Mouse (Mus musculus): ENCODE results near the gene Esrrg. TPM values are rescaled to one million over a fixed set of nuclear protein-coding genes. Genes with fewer than 3 reads are reported as not detected.

Esrrg gene
- total and polyA plus RNA-seq, 3 experiments = 14.0 to 48.5 (median 45.2) TPM

DNA sequence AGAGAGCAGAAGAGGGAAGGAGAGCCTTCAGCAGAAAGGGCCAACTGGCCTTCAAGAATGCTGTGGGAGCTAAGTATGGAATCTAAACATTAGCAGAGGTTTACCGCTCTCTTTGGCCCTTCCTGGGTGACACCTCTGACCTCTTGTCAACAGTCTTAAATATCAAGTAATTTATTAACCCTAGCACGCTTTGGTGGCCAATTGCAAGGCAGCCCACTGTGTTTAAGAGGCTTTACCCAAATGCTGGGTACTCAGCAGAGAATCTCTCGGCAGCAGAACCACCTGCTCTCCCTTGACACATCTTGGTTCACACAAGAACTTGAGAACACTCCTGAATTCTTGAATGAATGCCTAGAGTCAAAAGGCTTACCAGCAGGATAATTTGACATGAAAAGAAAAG lies 293.6 kb downstream of the Esrrg start:
- H3K4me3 ChIP-seq = no peak overlapping the region
- no peak overlapping the region for H3K27ac ChIP-seq
- H3K79me2 ChIP-seq (replicated peaks; ENCODE audit: control insufficient read depth, insufficient read depth, low read length) = no peaks in the 10 kb centered on the region
- no peaks in the 10 kb centered on the region for H3K27me3 ChIP-seq (ENCODE audit: control insufficient read depth, insufficient read depth, low read length)
- DNase-seq = no peak
- no peaks in the 10 kb centered on the region for H3K36me3 ChIP-seq (ENCODE audit: control insufficient read depth, insufficient read depth, low read length)
- intact Hi-C loops (cut with DNase I) = no loop called here
- TF ChIP-seq CTCF (IDR thresholded peaks at IDR 0.05) (no peak), EP300 (IDR thresholded peaks at IDR 0.05; ENCODE audit: insufficient read depth, low read depth, low read length) (no peak), POLR2A (IDR thresholded peaks at IDR 0.05; ENCODE audit: insufficient read depth, low read depth, low read length) (no peak)
- H3K4me1 ChIP-seq (ENCODE audit: control insufficient read depth, insufficient read depth, low read length) = no peaks in the 10 kb centered on the region
- 64% methylated on average over 3 of the region's 3 CpGs for WGBS
- no peak overlapping the region for H3K9ac ChIP-seq (ENCODE audit: low read depth, low read length)

DNA sequence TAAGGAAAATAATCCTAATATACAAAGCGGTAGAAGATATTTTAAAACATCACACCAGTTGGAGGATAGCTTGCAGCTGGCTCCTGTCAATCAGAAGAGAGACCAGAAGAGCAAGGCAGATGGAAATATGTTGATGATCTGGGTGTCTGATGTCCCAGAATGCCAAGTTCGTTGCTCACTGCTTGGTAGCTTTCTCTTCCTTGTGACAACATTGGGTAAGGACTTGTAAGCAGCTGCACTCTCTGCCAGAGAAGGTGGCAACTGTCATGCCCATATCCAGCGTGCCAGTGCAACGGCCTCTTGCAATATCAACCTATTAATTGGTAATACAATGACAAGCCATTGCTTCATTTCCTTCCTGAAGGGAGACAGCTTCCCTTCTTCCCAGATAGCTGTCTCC lies 296.1 kb downstream of the Esrrg start:
- DNase-seq = no peak
- intact Hi-C loops (cut with DNase I) = loop anchor here (5.0 kb wide), 1 partner anchor 67 kb away; no protein-coding TSS in a partner anchor
- no peaks in the 10 kb centered on the region for H3K27me3 ChIP-seq (ENCODE audit: control insufficient read depth, insufficient read depth, low read length)
- H3K36me3 ChIP-seq (ENCODE audit: control insufficient read depth, insufficient read depth, low read length) = no peaks in the 10 kb centered on the region
- 44% methylated on average over 4 of the region's 4 CpGs for WGBS
- TF ChIP-seq EP300 (IDR thresholded peaks at IDR 0.05; ENCODE audit: insufficient read depth, low read depth, low read length) (no peak), CTCF (IDR thresholded peaks at IDR 0.05) (no peak), POLR2A (IDR thresholded peaks at IDR 0.05; ENCODE audit: insufficient read depth, low read depth, low read length) (no peak)
- H3K27ac ChIP-seq = no peak overlapping the region
- no peak overlapping the region for H3K4me3 ChIP-seq
- H3K9ac ChIP-seq (ENCODE audit: low read depth, low read length) = no peak overlapping the region
- no peaks in the 10 kb centered on the region for H3K4me1 ChIP-seq (ENCODE audit: control insufficient read depth, insufficient read depth, low read length)
- no peaks in the 10 kb centered on the region for H3K79me2 ChIP-seq (replicated peaks; ENCODE audit: control insufficient read depth, insufficient read depth, low read length)

DNA sequence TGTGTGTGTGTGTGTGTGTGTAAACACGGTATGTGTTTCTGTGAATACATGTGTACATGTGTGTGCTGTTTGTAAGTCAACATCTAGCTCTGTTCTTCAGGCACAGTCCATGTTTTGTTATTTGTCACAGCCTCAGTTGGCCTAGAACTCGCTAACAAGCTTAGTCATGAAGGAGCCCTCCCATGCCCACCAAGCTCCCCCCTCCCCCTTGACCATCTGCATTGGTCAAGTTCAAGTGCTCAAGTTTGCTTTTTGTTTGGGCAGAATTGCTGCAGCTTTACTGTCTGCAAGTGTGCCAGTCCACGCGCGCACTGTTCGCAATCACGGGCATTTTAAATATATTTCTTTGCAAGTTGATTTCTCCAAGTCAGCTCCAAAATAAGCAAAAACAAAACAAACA lies 298.8 kb downstream of the Esrrg start:
- Histone ChIP-seq H3K79me2 (replicated peaks; ENCODE audit: control insufficient read depth, insufficient read depth, low read length) (no peaks in the 10 kb centered on the region), H3K36me3 (ENCODE audit: control insufficient read depth, insufficient read depth, low read length) (no peaks in the 10 kb centered on the region), H3K27me3 (ENCODE audit: control insufficient read depth, insufficient read depth, low read length) (no peaks in the 10 kb centered on the region), H3K4me1 (ENCODE audit: control insufficient read depth, insufficient read depth, low read length) (no peaks in the 10 kb centered on the region), H3K9ac (ENCODE audit: low read depth, low read length) (no peak overlapping the region), H3K4me3 (no peak overlapping the region), H3K27ac (no peak overlapping the region)
- intact Hi-C loops (cut with DNase I) = loop anchor here (5.0 kb wide), 1 partner anchor 70 kb away; no protein-coding TSS in a partner anchor
- DNase-seq = no peak
- 79% methylated on average over 7 of the region's 7 CpGs for WGBS
- TF ChIP-seq POLR2A (IDR thresholded peaks at IDR 0.05; ENCODE audit: insufficient read depth, low read depth, low read length) = no peak
- TF ChIP-seq CTCF (IDR thresholded peaks at IDR 0.05) = no peak
- no peak for TF ChIP-seq EP300 (IDR thresholded peaks at IDR 0.05; ENCODE audit: insufficient read depth, low read depth, low read length)

DNA sequence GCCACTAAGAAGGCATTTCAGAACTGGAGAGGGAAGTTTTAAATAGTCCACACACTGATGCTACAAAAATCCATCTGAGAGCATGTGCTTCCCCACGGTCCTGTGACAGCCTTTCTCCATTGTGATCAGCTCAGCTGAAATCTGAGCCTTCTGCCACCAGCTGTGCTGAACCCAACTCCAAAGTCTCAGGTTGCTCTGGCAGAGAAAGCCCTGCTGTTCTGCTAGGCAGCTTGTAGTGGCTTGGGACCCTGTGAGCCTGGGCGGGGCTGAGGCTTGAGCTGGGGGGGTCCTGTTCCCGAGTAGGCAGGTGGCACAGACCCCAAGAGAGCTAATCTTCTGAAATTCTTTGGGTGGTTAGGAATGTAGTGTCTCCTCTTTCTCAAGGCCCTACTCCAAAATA lies 299.3 kb downstream of the Esrrg start:
- H3K27me3 ChIP-seq (ENCODE audit: control insufficient read depth, insufficient read depth, low read length) = no peaks in the 10 kb centered on the region
- no peak overlapping the region for H3K9ac ChIP-seq (ENCODE audit: low read depth, low read length)
- no peaks in the 10 kb centered on the region for H3K4me1 ChIP-seq (ENCODE audit: control insufficient read depth, insufficient read depth, low read length)
- intact Hi-C loops (cut with DNase I) = loop anchor here (5.0 kb wide), 1 partner anchor 71 kb away; no protein-coding TSS in a partner anchor
- peak in 1 of 2 experiments; percentile 22 for DNase-seq
- no peak for TF ChIP-seq EP300 (IDR thresholded peaks at IDR 0.05; ENCODE audit: insufficient read depth, low read depth, low read length)
- TF ChIP-seq CTCF (IDR thresholded peaks at IDR 0.05) = no peak
- H3K36me3 ChIP-seq (ENCODE audit: control insufficient read depth, insufficient read depth, low read length) = no peaks in the 10 kb centered on the region
- H3K79me2 ChIP-seq (replicated peaks; ENCODE audit: control insufficient read depth, insufficient read depth, low read length) = no peaks in the 10 kb centered on the region
- H3K4me3 ChIP-seq = no peak overlapping the region
- no peak overlapping the region for H3K27ac ChIP-seq
- 23% methylated on average over 3 of the region's 3 CpGs for whole genome bisulfite sequencing

DNA sequence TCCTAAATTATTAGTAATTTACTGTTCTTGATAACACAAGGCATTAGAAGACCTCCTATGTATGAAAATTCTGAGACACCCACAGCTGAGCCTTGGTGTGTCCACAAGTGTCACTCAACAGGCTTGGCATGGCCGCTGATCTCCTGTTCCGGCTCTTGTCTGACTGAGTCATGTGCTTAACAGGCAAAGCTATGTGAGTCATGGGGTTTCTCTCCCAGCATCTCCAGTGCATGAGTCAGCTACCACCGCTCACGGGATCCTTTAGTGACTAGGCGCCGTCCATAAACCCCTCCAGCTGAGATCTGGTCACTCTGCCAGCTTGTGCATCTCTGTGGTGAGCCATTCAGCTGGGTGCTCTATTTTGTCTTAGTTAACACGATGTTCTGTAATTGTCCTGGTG lies 302.1 kb downstream of the Esrrg start:
- Histone ChIP-seq H3K9ac (ENCODE audit: low read depth, low read length) (no peak overlapping the region), H3K27me3 (ENCODE audit: control insufficient read depth, insufficient read depth, low read length) (no peaks in the 10 kb centered on the region), H3K79me2 (replicated peaks; ENCODE audit: control insufficient read depth, insufficient read depth, low read length) (no peaks in the 10 kb centered on the region), H3K4me3 (no peak overlapping the region), H3K4me1 (ENCODE audit: control insufficient read depth, insufficient read depth, low read length) (no peaks in the 10 kb centered on the region), H3K36me3 (ENCODE audit: control insufficient read depth, insufficient read depth, low read length) (no peaks in the 10 kb centered on the region), H3K27ac (peak overlapping the region; percentile 81)
- DNase-seq = peak; percentile 53 to 71
- intact Hi-C loops (cut with DNase I) = no loop called here
- 28% methylated on average over 7 of the region's 7 CpGs for WGBS
- TF ChIP-seq POLR2A (IDR thresholded peaks at IDR 0.05; ENCODE audit: insufficient read depth, low read depth, low read length) (peak; percentile 28; the same call in 1 of the 2 replicates), EP300 (IDR thresholded peaks at IDR 0.05; ENCODE audit: insufficient read depth, low read depth, low read length) (peak; percentile 81; the same call in 1 of the 2 replicates), CTCF (IDR thresholded peaks at IDR 0.05) (no peak)

DNA sequence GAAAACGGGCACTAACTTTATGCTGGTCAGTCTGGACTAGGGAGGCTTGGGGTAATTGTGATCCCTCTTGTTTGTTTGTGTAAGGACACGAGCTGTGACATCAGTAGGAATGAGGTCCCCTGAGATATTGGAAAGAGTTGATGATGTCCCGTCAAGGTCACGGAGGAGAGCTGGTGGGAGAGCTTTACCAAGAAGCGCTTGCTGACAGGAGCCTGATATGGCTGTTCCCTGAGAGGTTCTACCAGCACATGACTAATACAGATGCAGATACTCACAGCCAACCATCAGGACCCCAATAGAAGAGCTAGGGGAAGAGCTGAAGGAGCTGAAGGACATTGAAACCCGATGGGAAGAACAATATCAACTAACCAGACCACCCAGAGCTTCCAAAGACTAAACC lies 302.6 kb downstream of the Esrrg start:
- 39% methylated on average over 6 of the region's 6 CpGs for WGBS
- H3K4me3 ChIP-seq = no peak overlapping the region
- no peak overlapping the region for H3K9ac ChIP-seq (ENCODE audit: low read depth, low read length)

More for the DNA sequence above, 302.6 kb downstream of the Esrrg start:
- H3K27ac ChIP-seq = peak overlapping the region; percentile 81
- H3K36me3 ChIP-seq (ENCODE audit: control insufficient read depth, insufficient read depth, low read length) = no peaks in the 10 kb centered on the region
- no peak for DNase-seq
- TF ChIP-seq EP300 (IDR thresholded peaks at IDR 0.05; ENCODE audit: insufficient read depth, low read depth, low read length) = no peak
- TF ChIP-seq CTCF (IDR thresholded peaks at IDR 0.05) = no peak
- no peak for TF ChIP-seq POLR2A (IDR thresholded peaks at IDR 0.05; ENCODE audit: insufficient read depth, low read depth, low read length)
- H3K27me3 ChIP-seq (ENCODE audit: control insufficient read depth, insufficient read depth, low read length) = no peaks in the 10 kb centered on the region
- no peaks in the 10 kb centered on the region for H3K79me2 ChIP-seq (replicated peaks; ENCODE audit: control insufficient read depth, insufficient read depth, low read length)
- intact Hi-C loops (cut with DNase I) = no loop called here
- H3K4me1 ChIP-seq (ENCODE audit: control insufficient read depth, insufficient read depth, low read length) = no peaks in the 10 kb centered on the region
